Mouse (Mus musculus) forebrain, embryonic 12.5 days (tissue): Measurements from ENCODE around the gene Plp2. TPM values are rescaled to one million over a fixed set of nuclear protein-coding genes. Genes with fewer than 3 reads are reported as not detected.

ENCODE experiments used
- polyA plus RNA-seq: library from polyadenylated mRNA; unstranded; fragments of >200 nt; fragmentation: Nextera tagmentation; extraction: Ambion mirVana; gene quantifications from 2 replicates; pipeline ENCODE4 v1.2.1, GENCODE M21; 2016

Gene Plp2
- polyA plus RNA-seq, 1 experiment from 2014 or later, result 52.0 TPM

Other genes starting within 250 kb of the Plp2 start
- gene Foxp3, start 97.7 kb downstream of the Plp2 start, polyA plus RNA-seq, result 0.26 TPM in 1 of 2 replicates, not detected in the other
- gene Ppp1r3f, start 97.1 kb downstream of the Plp2 start, polyA plus RNA-seq, result 4.1 and 4.4 TPM in 2 replicates
- gene Ccdc22, start 65.9 kb downstream of the Plp2 start, polyA plus RNA-seq, result 35.4 and 36.5 TPM in 2 replicates
- gene Cacna1f, start 64.3 kb downstream of the Plp2 start, polyA plus RNA-seq, result not detected in 2 replicates
- 42.0 and 44.8 TPM in 2 replicates for gene Syp, start 32.9 kb downstream of the Plp2 start, polyA plus RNA-seq
- gene Prickle3, start 14.1 kb downstream of the Plp2 start, polyA plus RNA-seq, result 2.0 and 2.6 TPM in 2 replicates
- 0.09 and 0.19 TPM in 2 replicates for gene Magix, start 9.9 kb upstream of the Plp2 start, polyA plus RNA-seq
- 45.6 and 53.4 TPM in 2 replicates for gene Gpkow, start 25.7 kb upstream of the Plp2 start, polyA plus RNA-seq
- gene Wdr45, start 42.9 kb upstream of the Plp2 start, polyA plus RNA-seq, result 21.1 and 21.2 TPM in 2 replicates
- 0.66 TPM in 1 of 2 replicates, not detected in the other for gene Gm45208, start 50.9 kb upstream of the Plp2 start, polyA plus RNA-seq
- gene Praf2, start 57.0 kb upstream of the Plp2 start, polyA plus RNA-seq, result 79.5 and 84.7 TPM in 2 replicates
- 29.6 and 31.1 TPM in 2 replicates for gene Ccdc120, start 79.5 kb upstream of the Plp2 start, polyA plus RNA-seq
- 27.9 and 30.3 TPM in 2 replicates for gene Tfe3, start 91.2 kb upstream of the Plp2 start, polyA plus RNA-seq
- gene Gripap1, start 118.4 kb upstream of the Plp2 start, polyA plus RNA-seq, result 75.7 and 84.4 TPM in 2 replicates
- gene Kcnd1, start 150.9 kb upstream of the Plp2 start, polyA plus RNA-seq, result 0.95 and 1.5 TPM in 2 replicates
- 60.8 and 63.0 TPM in 2 replicates for gene Otud5, start 170.0 kb upstream of the Plp2 start, polyA plus RNA-seq
- gene Pim2, start 206.9 kb upstream of the Plp2 start, polyA plus RNA-seq, result 10.4 and 13.2 TPM in 2 replicates
- gene Slc35a2, start 212.6 kb upstream of the Plp2 start, polyA plus RNA-seq, result 30.4 and 31.8 TPM in 2 replicates
- 169 and 181 TPM in 2 replicates for gene Pqbp1, start 227.9 kb upstream of the Plp2 start, polyA plus RNA-seq
- gene Timm17b, start 228.0 kb upstream of the Plp2 start, polyA plus RNA-seq, result 146 and 158 TPM in 2 replicates
- gene Gm10491, start 236.4 kb upstream of the Plp2 start, polyA plus RNA-seq, result not detected in 2 replicates
- gene Gm10490, start 238.2 kb upstream of the Plp2 start, polyA plus RNA-seq, result not detected in 2 replicates
- 57.6 and 59.9 TPM in 2 replicates for gene Pcsk1n, start 248.4 kb upstream of the Plp2 start, polyA plus RNA-seq